Mouse (Mus musculus) frontal cortex, adult 2 months (tissue): ENCODE results near the gene Etnk1. TPM values are rescaled to one million over a fixed set of nuclear protein-coding genes. Genes with fewer than 3 reads are reported as not detected.
"Not testable (repeated sequence)": the region's sequence is repeated elsewhere in the genome, so short reads cannot be mapped to it uniquely, and the experiment has no call there.

Experiments used
- DNase-seq, 2 experiments: peaks; one replicate each; pipeline ENCODE4 v3.0.0; 2022; ENCODE audit warnings: low spot score in 1 of 2; ENCODE audit errors: extremely low spot score in 1 of 2
- polyA plus RNA-seq: library from polyadenylated mRNA; depleted of rRNA; stranded (reverse); fragments of >200 nt; gene quantifications from 2 replicates; pipeline ENCODE4 v1.2.3, GENCODE M21; 2012; rRNA removed

The Etnk1 gene
- 174 and 184 TPM in 2 replicates for polyA plus RNA-seq

DNA sequence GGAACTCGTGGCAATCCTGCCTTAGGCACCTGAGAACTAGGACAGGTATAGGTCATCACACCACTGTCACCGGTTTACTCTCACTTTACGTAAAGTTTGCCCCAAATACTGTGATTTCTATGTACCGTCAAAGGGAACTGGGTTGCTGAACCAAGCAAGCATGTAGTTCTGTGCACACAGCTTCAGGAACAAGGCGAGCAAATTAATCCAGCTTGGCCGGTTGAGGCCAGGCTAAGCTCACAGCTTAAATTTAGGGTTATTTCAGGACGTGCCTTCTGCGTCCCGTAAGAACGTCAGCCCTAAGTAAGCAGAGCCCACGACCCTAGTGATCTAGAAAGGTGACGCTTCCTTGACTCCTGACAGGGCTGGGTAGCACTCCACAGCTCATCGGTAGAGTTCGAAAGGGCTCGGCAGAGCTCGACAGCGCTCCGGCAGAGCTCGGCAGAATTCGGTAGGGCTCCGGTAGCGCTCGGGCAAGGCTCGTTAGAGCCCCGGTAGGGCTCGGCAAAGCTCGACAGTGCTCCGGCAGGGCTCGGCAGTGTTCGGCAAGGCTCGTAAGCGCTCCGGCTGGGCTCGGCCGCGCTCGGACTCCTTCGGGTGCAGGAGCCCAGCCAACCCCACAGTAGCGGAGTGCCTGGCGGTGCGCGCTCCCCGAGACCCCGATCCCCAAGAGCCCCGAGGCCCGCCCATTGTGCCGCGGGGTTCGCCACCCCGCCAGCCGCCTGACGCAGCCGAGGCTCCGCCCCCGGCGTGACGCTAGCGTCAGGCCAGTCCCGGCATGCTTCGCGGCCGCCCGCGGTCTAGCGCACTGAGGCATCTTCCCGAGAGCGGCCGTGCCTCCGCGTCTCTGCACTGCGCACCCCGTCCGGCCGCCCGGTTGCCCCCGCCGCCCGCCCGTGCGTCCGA lies at the start of gene Etnk1:
Gene Etnk1 (plus strand): TSS at position 770 of the 906 bp plus-strand sequence.
- peak; percentile 95 to 99 for DNase-seq

DNA sequence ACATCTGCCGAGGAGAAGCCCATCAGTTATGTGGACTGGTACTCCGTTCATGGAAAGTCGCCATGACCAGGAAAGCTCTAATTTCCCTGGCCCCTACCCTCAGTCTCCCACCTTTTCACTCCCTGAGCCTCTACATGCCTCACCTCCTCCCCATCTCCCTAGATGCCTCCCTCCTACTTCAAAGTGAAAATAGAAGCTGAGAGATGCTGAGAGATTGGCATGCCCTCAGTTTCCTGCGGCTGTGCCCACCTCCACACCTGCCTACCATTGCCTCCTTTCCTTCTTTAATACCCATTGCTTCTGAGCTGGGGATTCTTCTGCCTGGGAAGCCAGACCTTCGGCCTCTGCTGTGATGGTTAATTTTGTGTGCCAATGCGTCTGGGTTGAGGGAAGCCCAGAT lies 47.7 kb upstream of the Etnk1 start:
- peak in 1 of 2 experiments; percentile 30 for DNase-seq

DNA sequence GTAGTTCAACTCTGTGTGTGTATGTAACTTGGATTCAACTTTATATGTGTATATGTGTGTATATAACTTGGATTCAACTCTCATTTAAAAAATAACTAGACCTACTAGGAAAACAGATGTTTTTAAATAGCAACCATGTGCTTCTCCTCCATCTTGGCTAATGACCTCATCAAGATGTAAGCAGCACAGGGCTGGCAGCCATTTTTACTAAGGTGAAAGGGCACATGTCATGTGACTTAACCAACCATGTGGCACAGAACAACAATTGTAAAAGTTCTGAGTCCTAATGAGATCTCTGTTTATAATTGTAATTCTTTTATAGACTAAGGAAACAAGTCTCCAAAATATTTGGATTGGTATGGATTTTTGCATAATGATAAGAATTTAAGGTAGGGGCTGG lies 41.3 kb upstream of the Etnk1 start:
- DNase-seq, result no peak

DNA sequence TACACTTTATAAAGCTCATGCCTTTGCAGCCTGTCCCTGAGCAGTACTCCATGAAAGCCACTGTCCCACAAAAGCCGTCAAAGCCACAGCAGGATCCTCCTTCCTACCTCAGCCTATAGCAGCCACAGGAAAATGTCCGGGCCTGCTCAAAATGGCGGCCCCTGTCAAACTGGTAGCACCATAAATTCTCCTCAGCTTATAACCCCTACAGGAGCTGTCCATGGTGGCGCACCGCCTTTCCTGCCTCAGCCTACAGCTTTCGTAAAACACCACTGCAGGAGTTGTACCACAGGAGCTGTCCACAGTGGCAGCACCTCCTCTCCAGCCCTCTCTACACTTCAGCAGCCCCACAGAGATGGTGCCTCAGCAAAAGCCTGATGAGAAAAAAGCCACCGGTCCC lies 37.6 kb upstream of the Etnk1 start:
- DNase-seq, result no peak

DNA sequence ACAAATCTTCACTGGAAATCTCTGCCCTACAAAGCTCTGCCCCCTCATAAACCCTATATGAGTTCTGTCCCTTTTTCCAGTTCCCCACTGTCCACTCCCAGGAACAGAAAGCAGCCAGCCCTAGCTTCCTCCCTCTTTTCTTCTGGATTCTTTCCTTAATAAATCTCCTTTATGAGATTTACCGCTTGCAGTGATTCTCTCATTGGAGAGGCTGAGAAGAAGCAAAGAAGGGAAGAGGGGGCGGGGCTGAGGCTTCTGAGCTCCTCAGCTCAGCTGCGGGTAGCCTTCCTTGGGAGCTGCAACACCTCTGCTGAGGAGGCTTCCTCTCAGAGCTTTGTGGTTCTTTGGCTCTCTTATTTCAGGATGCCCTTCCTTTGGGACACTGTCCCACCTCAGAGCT lies 37.1 kb upstream of the Etnk1 start:
- no peak for DNase-seq

DNA sequence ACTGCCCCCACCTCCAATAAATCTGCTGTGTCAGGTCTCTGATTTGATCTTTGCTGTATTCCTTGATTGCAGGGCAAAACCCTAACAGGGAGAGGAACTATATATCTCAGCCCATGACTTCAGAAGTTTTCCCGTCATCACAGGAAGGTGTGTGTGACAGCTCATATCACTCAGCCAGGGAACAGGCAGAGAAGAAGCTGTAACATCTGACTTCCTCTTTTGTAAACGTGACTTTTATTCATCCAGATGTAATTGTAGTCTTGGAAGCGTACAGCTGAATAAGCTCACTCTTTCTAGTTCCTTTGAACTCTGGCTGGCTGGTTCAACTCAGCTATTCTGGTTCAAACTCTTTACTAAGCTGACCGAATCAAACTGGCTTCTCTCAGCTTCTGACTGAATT lies 36.6 kb upstream of the Etnk1 start:
- no peak for DNase-seq

DNA sequence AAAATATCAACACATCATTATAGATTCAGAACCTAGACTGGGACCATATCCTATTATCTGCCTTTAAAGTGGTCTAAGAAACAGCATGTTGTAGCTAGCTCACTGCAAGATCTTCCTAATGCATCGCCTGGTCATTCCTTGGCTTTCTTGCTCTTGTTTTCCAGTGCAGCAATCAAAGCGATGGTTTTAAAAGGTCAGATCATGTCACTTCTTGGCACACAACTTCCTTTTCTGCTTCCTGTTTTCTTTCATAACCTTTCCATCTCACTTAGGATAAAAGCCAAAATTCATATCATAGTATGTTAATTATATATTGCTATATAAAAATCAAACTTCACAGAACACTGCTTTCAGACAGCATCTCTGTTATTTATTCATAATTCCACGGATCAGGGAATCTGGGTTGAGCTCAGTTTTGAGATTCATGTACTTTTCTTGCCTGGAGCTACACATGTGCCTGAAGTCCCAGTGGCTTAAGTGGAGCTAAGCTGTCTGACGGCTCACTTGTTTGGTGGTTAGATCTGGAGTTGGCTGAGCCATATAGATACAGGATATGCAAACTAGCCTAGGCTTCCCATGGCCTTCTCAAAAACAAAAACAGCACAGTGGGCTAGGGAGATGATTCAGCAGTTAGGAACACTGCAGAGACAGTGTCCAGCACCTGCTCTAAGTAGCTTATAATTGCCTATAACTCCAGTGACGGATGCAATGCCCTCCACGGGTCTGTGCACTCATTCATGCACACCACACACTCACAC lies 34.9 kb upstream of the Etnk1 start:
- no peak for DNase-seq

DNA sequence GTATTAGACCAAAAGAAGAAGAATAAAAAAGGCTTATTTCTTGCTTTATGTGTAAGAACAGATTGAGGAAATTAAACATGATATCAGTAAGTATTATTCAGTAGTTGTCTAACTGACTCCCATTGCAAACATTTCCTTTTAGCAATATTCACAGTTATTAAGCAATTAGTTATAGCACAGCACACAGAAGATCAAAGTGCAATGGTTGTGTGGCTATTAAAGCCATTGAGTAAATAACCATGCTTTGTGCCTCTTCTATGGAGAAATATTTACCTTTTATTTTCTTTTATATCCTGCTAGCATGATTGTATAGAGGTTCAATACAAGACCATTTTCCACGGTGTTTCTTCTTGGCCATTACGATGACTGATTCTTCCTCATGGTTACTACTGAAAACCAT lies 33.9 kb upstream of the Etnk1 start:
- no peak for DNase-seq

DNA sequence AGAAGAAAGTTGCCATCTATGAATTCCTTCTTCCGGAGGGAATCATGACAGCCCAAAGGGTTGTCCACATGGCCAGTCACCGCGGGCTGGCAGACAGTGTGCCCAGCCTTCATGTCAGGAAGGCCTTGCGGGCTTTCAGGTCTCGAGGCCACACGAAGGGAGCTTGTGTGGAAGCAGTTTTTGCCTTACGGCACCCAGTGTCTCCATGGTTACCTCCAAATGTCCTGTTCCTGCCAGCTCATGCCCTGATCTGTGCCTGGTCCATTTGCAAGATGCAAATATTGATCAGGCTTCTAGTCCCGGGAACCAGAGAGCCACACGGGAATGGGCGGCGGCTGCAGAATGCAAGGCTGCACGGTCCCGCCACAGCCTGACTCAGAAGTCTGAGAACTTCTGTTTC lies 31.9 kb upstream of the Etnk1 start:
- no peak for DNase-seq

DNA sequence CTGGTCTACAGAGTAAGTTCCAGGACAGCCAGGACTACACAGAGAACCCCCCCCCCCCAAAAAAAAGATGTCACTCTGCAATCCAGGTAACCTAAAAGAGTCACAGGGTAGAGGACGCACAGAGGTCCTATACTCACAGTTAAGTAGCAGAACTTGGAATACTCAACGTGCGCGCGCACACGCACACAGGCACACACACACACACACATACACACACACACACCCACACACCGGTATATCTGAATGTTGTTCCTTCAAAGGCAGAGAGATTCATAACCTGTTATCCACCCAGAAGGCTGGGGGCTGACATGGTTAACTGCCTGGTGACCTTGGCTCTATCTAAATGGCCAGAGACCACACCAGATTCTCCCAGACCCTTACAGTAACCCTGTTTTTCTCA lies 30.3 kb upstream of the Etnk1 start:
- no peak for DNase-seq

DNA sequence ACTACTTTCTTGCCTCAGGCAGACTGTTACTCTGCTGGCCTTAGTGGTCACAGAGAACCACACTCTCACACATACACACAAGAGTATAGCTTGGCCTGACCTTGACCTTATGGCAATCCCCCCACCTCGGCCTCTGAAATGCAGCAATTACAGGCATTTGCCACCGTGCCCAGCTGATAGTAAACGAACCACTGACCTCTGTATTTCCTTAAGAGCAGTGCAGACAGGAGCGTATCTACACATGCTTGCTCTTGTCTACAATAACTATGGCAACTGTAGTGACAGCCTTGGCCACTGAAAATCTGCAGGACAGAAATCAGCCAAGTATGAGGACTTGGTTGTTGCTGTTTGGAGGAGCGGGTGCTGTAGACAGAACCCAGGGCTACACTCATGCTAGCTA lies 29.7 kb upstream of the Etnk1 start:
- DNase-seq, result no peak

DNA sequence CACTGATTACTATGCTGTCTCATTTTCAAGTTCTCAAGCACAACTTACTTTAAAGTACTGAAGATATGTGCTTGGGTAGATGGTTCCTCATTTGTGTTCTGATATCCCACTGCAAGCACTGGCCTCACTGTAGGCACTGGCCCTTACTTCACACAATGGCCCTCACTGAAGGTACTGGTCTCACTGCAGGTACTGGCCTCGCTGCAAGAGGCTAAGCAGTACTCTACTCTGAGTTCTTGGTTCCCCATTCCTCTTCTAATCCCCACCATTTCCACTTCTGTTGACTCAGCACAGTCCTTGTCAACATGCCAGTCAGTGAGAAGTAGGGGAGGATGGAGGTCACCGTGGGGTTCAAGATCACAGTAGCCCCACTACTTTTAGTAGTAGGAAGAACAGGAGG lies 27.6 kb upstream of the Etnk1 start:
- DNase-seq, result no peak

DNA sequence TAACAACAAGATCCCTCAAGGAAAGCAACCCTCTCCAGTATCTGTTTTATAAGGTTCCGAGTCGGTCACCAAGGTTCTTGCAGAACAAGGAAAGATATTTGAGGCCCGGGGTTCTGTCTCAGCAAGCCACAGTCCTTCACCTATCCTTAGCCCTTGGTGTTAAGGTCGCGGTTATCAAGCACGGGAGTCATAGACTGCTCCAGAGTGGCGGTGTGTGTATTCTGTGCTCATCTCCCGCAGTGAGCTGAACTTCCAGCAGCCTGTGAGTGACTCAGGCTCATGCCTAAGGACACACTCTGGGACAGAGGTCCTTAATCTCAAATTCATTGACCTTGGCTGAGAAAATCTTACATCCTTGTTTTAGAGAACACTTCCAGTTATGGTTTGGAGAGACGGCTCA lies 26.1 kb upstream of the Etnk1 start:
- no peak for DNase-seq

DNA sequence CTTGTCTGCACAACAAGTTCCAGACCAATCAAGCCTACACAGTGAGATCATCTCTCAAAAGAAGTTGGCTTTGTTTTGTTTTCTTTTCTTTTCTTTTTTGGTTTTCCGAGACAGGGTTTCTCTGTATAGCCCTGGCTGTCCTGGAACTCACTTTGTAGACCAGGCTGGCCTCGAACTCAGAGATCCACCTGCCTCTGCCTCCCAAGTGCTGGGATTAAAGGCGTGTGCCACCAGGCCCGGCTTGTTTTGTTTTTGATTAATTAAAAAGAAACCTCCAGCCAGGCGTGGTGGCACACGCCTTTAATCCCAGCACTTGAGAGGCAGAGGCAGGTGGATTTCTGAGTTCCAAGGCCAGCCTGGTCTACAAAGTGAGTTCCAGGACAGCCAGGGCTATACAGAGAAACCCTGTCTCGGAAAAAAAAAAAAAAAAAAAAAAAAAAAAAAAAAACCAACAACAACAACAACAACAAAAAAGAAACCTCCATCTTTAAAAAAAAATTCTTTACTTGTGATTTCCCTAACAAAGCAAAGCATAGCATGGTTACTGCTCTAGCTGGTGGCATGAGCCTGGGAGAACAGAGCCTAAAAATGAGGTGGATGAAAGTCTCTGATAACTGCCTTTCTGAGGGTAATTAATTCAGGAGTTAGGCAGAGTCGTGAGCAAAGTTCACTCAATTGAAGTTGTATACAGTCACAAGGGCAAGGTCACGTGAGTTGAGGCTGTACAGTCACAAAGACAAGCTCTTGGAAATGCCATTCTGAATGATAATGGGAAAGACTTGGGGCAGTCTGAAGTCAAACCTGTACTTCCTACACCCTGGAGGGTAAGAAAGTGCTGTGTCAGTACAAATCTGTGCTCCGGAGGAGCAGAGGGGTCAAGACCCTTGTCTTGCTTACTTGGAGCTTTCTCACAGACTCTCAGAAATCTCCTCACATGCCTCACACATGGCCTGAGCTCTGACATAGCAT lies 25.1 kb upstream of the Etnk1 start:
- DNase-seq, result not testable (repeated sequence)

DNA sequence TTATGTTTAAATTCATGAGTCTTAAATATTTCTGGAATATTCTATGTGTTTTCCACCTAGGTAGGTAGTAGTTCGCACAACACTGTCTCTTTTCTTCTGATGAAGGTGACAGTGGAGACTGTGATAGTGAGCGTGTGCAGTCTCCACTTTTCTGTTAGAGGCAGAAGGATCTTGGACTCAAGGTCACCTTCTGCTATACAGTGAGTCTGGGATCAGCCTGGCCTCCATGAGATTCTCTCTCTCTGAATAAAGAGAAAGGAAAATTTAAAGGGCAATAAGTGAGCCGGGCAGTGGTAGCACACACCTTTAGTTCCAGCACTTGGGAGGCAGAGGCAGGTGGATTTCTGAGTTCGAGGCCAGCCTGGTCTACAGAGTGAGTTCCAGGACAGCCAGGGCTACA lies 24.2 kb upstream of the Etnk1 start:
- DNase-seq, result no peak

DNA sequence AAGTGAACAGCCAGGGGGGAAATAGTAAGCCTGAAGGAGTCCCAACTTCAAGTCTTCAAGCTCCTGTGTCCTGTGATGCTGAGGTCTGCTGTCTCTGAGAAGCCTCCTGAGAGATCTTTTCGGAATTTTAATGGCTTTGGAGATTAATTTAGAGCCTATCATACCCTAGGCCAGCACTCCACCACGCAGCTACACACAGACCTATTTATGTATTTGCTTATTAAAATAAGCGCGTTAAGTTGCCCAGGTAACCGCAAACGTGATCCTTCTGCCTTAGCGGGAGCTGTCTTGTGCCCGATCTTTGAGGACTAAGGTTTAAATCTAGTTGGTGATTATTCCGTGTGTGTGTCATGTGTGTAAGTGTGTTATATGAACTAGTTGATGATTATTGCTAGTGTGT lies 23.7 kb upstream of the Etnk1 start:
- no peak for DNase-seq

DNA sequence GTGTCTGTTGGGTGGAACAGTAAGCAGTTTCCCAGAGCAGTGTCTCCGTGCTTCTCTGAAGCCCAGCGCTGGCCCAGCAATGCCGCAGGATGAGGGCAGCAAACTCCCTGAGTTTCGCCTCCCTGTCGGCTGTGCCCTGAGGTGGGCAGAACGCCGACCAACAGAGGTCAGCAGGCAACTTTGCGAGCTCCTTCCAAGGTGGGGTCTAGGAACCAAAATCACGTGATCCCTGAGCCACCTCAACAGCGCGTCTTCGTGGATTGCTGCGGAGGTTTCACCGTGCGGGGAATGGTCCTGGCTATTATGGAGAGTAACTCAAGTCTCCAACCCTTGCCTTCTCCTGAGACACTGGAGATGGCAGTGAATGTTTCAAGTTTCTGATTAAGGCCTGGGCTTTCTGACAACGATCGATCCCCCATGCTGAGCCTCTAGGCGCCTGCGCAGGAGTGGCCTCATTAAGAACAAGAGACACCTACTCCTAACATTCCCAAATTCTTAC lies 23.2 kb upstream of the Etnk1 start:
- peak in 1 of 2 experiments; percentile 20 for DNase-seq

DNA sequence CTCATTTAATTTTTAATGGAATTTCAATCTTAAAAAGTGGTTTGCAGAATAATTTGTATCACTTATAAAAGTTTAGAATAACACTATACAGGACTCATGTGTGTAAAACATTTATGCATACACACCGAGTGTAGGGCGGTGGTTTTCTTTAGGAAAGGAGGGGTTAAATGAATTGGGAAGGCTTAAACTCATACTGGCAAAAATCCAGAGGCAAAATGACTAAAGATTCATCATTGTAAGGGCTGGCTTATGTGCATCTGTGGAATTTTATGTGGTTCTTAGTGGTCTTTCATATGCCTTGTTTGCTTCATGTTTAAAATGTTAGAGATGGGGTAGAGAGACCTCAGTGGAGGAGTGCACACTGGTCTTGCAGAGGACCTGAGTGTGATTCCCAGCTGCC lies 22.5 kb upstream of the Etnk1 start:
- DNase-seq, result no peak

DNA sequence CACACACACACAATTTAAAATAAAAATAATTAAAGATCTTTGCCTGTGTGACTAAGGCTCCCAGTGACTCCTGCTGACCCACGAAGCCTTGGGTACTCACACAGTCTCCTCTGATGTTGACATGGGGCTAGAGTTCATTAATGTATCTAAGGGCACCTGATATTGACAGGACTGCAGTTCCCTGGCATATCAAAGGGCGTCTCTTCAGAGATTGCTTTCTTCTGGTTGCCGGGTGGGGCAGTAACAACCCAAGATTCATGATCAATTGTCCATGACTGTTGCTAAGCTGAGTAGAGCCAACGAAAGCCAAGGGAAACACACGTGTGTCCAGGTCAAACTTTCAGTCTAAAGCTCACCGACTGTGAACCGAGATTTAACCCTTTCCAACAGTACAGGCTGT lies 22.0 kb upstream of the Etnk1 start:
- DNase-seq, result no peak

DNA sequence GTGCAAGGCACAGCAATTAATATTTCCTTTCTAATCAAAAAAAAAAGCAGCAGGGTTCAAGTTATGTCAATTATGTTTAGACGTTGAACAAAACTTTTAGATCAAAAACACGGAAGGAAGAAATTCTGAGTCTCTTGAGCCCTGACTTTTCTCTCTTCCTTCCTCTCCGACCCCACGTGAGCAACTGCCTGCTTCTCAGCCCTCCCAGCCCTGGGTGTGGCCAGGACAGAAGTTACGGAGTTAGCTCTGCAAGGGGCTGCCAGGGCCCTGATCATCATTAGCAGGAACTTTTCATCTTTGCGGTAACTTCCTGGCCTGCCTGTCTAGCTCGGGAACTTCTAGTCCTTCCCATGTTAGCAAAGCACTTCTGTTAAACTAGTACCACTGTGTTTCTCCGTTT lies 20.3 kb upstream of the Etnk1 start:
- no peak for DNase-seq

DNA sequence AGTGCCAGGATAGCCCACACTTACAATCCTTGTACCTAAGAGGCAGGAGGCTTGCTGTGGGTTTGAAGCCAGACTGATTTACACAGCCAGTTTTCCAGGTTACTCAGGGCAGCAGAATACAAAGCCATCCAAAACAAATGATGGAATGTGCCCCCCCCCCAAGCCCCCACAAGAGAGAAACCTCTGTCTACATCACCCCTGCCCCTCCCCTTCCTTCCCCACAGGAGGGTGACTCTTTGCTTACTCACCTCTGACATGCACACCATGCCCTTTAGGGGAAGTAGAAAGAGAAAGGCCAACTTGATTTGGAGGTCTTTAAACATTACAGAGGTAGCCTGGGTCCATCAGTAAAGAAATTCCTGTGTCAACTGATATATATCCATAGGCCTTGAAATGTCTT lies 18.2 kb upstream of the Etnk1 start:
- no peak for DNase-seq
